In the genomic region with DNA sequence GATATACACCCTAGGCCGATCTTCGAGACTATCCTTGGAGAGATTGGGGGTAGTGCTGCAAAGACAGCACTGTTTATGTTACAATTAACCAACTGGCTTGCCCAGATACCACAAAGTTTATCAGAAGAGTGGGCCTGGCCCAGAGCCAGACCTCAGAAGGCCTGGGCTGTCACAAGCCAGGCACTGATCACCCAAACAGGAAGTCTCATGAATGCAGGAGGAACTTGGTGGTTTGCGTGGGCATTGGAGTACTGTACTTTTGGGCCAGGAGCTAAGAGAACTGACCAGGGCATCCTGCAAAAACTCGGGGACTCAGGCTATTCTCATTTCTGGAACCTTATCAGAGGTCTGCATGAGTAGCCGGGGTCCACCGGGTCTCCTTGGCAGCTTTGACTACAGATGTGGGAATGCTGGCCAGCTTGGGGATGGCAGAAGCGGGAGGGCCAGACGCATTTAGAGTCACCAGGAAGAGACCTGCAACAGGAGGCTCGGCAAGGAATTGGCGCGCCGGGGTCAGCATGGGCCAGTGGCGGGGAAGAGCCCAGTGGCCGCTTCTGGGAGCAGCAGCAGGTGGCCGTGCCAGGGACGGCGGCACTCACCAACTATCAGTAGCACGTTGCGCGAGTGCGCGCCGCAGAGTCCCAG, we compare ENCODE assay signal across 7 mouse cellular contexts. TPM values are rescaled to one million over a fixed set of nuclear protein-coding genes. Genes with fewer than 3 reads are reported as not detected.
DNase-seq lines count a peak whose midpoint lies in the region; ATAC-seq and TF ChIP-seq lines count a peak whose summit lies in the region.

No protein-coding gene starts in this region.

- 2% methylated on average over 23 of the region's 23 CpGs for WGBS in heart, embryonic 11.5 days (ENCODE audit: insufficient replicate concordance)
- WGBS in lung, postnatal 0 days: 2% methylated on average over 23 of the region's 23 CpGs
- WGBS in small intestine, adult 2 months: under 1% methylated on average over 23 of the region's 23 CpGs

- H3K36me3 ChIP-seq in ES-Bruce4 (ENCODE audit: control insufficient read depth, insufficient read depth, low read length, poor library complexity, severe bottlenecking): no peaks in the 10 kb centered on the region
- no peaks in the 10 kb centered on the region for H3K36me3 ChIP-seq in heart, embryonic 11.5 days (ENCODE audit: control insufficient read depth, insufficient read depth, low read length)
- no peaks in the 10 kb centered on the region for H3K36me3 ChIP-seq in lung, postnatal 0 days (ENCODE audit: insufficient read depth, low read length)
- H3K36me3 ChIP-seq in small intestine, adult 2 months (ENCODE audit: control insufficient read depth, insufficient read depth, low read length): peaks cover under 1% of the 10 kb centered on the region; the same call in 1 of the 2 replicates

- peak; percentile 81 for DNase-seq in CD4-positive helper T cell, adult 2 months (ENCODE audit: low read depth, low spot score)
- DNase-seq in kidney, adult 9 months: peak; percentile 52
- DNase-seq in lung, postnatal 0 days (ENCODE audit: low spot score): peak; percentile 64

- no peaks in the 10 kb centered on the region for H3K27me3 ChIP-seq in ES-Bruce4 (ENCODE audit: control insufficient read depth, insufficient read depth, low read length, poor library complexity, severe bottlenecking)
- no peaks in the 10 kb centered on the region for H3K27me3 ChIP-seq in heart, embryonic 11.5 days (ENCODE audit: control insufficient read depth, insufficient read depth, low read length)
- no peaks in the 10 kb centered on the region for H3K27me3 ChIP-seq in lung, postnatal 0 days (replicated peaks; ENCODE audit: insufficient read depth, low read length)
- no peaks in the 10 kb centered on the region for H3K27me3 ChIP-seq in small intestine, adult 2 months (ENCODE audit: control insufficient read depth, insufficient read depth, low read length)

- no peaks in the 10 kb centered on the region for H3K4me1 ChIP-seq in ES-Bruce4 (ENCODE audit: control insufficient read depth, insufficient read depth, low read length)
- H3K4me1 ChIP-seq in heart, embryonic 11.5 days (ENCODE audit: control insufficient read depth, insufficient read depth, low read length): peaks cover 14% of the 10 kb centered on the region
- H3K4me1 ChIP-seq in lung, postnatal 0 days (ENCODE audit: insufficient read depth, low read depth, low read length): peaks cover 7% of the 10 kb centered on the region; the same call in 1 of the 2 replicates
- peaks cover 5% of the 10 kb centered on the region; the same call in 1 of the 2 replicates for H3K4me1 ChIP-seq in small intestine, adult 2 months (ENCODE audit: control insufficient read depth, insufficient read depth, insufficient read length, low read length)

- H3K4me3 ChIP-seq in ES-Bruce4 (ENCODE audit: low read depth, low read length): peak overlapping the region; percentile 77
- H3K4me3 ChIP-seq in heart, embryonic 11.5 days (ENCODE audit: low read depth, low read length): peak overlapping the region; percentile 80
- H3K4me3 ChIP-seq in lung, postnatal 0 days (ENCODE audit: low read depth, low read length): peak overlapping the region; percentile 69
- H3K4me3 ChIP-seq in small intestine, adult 2 months (ENCODE audit: low read depth, low read length): peak overlapping the region; percentile 93

- peak; percentile 79 for ATAC-seq in common myeloid progenitor, adult 5-6 weeks (replicated peaks; ENCODE audit: low read depth, poor library complexity, severe bottlenecking)
- 0 out of 2 replicates have a peak, but pooled peaks have one; percentile 23 for ATAC-seq in heart, embryonic 11.5 days (replicated peaks; ENCODE audit: insufficient number of reproducible peaks, low FRiP score, low TSS enrichment)
- ATAC-seq in lung, postnatal 0 days: peak; percentile 63

- peak overlapping the region; percentile 89 for H3K4me2 ChIP-seq in heart, embryonic 11.5 days
- peak overlapping the region; percentile 79 for H3K4me2 ChIP-seq in lung, postnatal 0 days (replicated peaks; ENCODE audit: low read depth, low read length)

- TF ChIP-seq CTCF in ES-Bruce4 (IDR thresholded peaks at IDR 0.05; ENCODE audit: low read depth, low read length): no peak
- no peak for TF ChIP-seq CTCF in lung, postnatal 0 days (IDR thresholded peaks at IDR 0.05)
- no peak for TF ChIP-seq CTCF in small intestine, adult 2 months (IDR thresholded peaks at IDR 0.05; ENCODE audit: extremely low read depth, insufficient read length, insufficient replicate concordance, low read depth, low read length)

- H3K9ac ChIP-seq in ES-Bruce4 (ENCODE audit: low read depth, poor library complexity, severe bottlenecking): peak overlapping the region; percentile 63
- H3K9ac ChIP-seq in heart, embryonic 11.5 days (ENCODE audit: low read depth, low read length): peak overlapping the region; percentile 82
- peak overlapping the region; percentile 66 for H3K9ac ChIP-seq in lung, postnatal 0 days (replicated peaks; ENCODE audit: low read depth)

- H3K27ac ChIP-seq in ES-Bruce4 (ENCODE audit: insufficient read depth, low read length): no peak overlapping the region
- H3K27ac ChIP-seq in heart, embryonic 11.5 days (ENCODE audit: low read depth, low read length): peak overlapping the region; percentile 90
- peak overlapping the region; percentile 88 for H3K27ac ChIP-seq in lung, postnatal 0 days (ENCODE audit: low read length)
- peak overlapping the region; percentile 71 for H3K27ac ChIP-seq in small intestine, adult 2 months (ENCODE audit: insufficient read depth, low read depth, low read length)

- H3K9me3 ChIP-seq in ES-Bruce4 (replicated peaks; ENCODE audit: control insufficient read depth, insufficient read depth, low read length, poor library complexity, severe bottlenecking): no peaks in the 10 kb centered on the region
- H3K9me3 ChIP-seq in heart, embryonic 11.5 days (replicated peaks; ENCODE audit: control insufficient read depth, low read length): no peaks in the 10 kb centered on the region
- H3K9me3 ChIP-seq in lung, postnatal 0 days (ENCODE audit: low read length): no peaks in the 10 kb centered on the region

- no peak for TF ChIP-seq POLR2A in ES-Bruce4 (IDR thresholded peaks at IDR 0.05; ENCODE audit: insufficient read depth, low read length)
- 0 out of 2 replicates have a peak, but pooled peaks have one; percentile 3 for TF ChIP-seq POLR2A in small intestine, adult 2 months (IDR thresholded peaks at IDR 0.05; ENCODE audit: low read depth, low read length)

- TF ChIP-seq EP300 in ES-Bruce4 (IDR thresholded peaks at IDR 0.05; ENCODE audit: insufficient read depth, low read depth, low read length): no peak
- TF ChIP-seq EP300 in lung, postnatal 0 days (IDR thresholded peaks at IDR 0.05): peak; percentile 55

RNA-seq across cellular contexts. Expression of a gene that starts 0.4 kb away (rescaled TPM):
- 3.3 and 4.0 TPM in 2 replicates for polyA plus RNA-seq in ES-Bruce4 (2011; ENCODE audit: insufficient read depth, insufficient read length, low read depth, missing spikeins)
- 4.3 and 6.7 TPM in 2 replicates for total RNA-seq in common myeloid progenitor, adult 5-6 weeks (2017)
- 6.1 and 6.5 TPM in 2 replicates for polyA plus RNA-seq in heart, embryonic 11.5 days (2014; fragmentation: Nextera tagmentation; extraction: Ambion mirVana)
- polyA plus RNA-seq in lung, postnatal 0 days (2015; fragmentation: Nextera tagmentation; extraction: Ambion mirVana): 12.6 TPM in 2 replicates
- polyA plus RNA-seq in small intestine, adult 2 months (2012; rRNA removed): 12.6 and 19.2 TPM in 2 replicates

RNA-seq across cellular contexts. Expression of a gene that starts 0.4 kb away (rescaled TPM):
- 9.2 and 10.0 TPM in 2 replicates for polyA plus RNA-seq in ES-Bruce4 (2011; ENCODE audit: insufficient read depth, insufficient read length, low read depth, missing spikeins)
- 0.44 and 1.4 TPM in 2 replicates for total RNA-seq in common myeloid progenitor, adult 5-6 weeks (2017)
- polyA plus RNA-seq in heart, embryonic 11.5 days (2014; fragmentation: Nextera tagmentation; extraction: Ambion mirVana): 9.4 and 10.2 TPM in 2 replicates
- polyA plus RNA-seq in lung, postnatal 0 days (2015; fragmentation: Nextera tagmentation; extraction: Ambion mirVana): 11.6 and 12.0 TPM in 2 replicates
- 9.7 and 17.3 TPM in 2 replicates for polyA plus RNA-seq in small intestine, adult 2 months (2012; rRNA removed)

RNA-seq across cellular contexts. Expression of a gene that starts 38.0 kb away (rescaled TPM):
- polyA plus RNA-seq in ES-Bruce4 (2011; ENCODE audit: insufficient read depth, insufficient read length, low read depth, missing spikeins): 22.4 and 23.9 TPM in 2 replicates
- 74.5 and 78.2 TPM in 2 replicates for total RNA-seq in common myeloid progenitor, adult 5-6 weeks (2017)
- 10.4 and 11.0 TPM in 2 replicates for polyA plus RNA-seq in heart, embryonic 11.5 days (2014; fragmentation: Nextera tagmentation; extraction: Ambion mirVana)
- 8.2 and 9.7 TPM in 2 replicates for polyA plus RNA-seq in lung, postnatal 0 days (2015; fragmentation: Nextera tagmentation; extraction: Ambion mirVana)
- 11.9 and 34.7 TPM in 2 replicates for polyA plus RNA-seq in small intestine, adult 2 months (2012; rRNA removed)

RNA-seq across cellular contexts. Expression of a gene that starts 47.4 kb away (rescaled TPM):
- polyA plus RNA-seq in ES-Bruce4 (2011; ENCODE audit: insufficient read depth, insufficient read length, low read depth, missing spikeins): not detected in 2 replicates
- not detected in 2 replicates for total RNA-seq in common myeloid progenitor, adult 5-6 weeks (2017)
- 0.14 and 0.38 TPM in 2 replicates for polyA plus RNA-seq in heart, embryonic 11.5 days (2014; fragmentation: Nextera tagmentation; extraction: Ambion mirVana)
- polyA plus RNA-seq in lung, postnatal 0 days (2015; fragmentation: Nextera tagmentation; extraction: Ambion mirVana): 0.06 TPM in 1 of 2 replicates, not detected in the other
- 3.5 and 7.1 TPM in 2 replicates for polyA plus RNA-seq in small intestine, adult 2 months (2012; rRNA removed)

RNA-seq across cellular contexts. Expression of a gene that starts 55.0 kb away (rescaled TPM):
- 257 and 268 TPM in 2 replicates for polyA plus RNA-seq in ES-Bruce4 (2011; ENCODE audit: insufficient read depth, insufficient read length, low read depth, missing spikeins)
- 212 and 226 TPM in 2 replicates for total RNA-seq in common myeloid progenitor, adult 5-6 weeks (2017)
- polyA plus RNA-seq in heart, embryonic 11.5 days (2014; fragmentation: Nextera tagmentation; extraction: Ambion mirVana): 313 and 316 TPM in 2 replicates
- 187 and 207 TPM in 2 replicates for polyA plus RNA-seq in lung, postnatal 0 days (2015; fragmentation: Nextera tagmentation; extraction: Ambion mirVana)
- polyA plus RNA-seq in small intestine, adult 2 months (2012; rRNA removed): 27.7 and 56.5 TPM in 2 replicates

Comparison
In these comparisons a context has a peak if more than half of its experiments do, and no peak if none do; other contexts are left out.
1. ATAC-seq: peak in every context shown above with its lines; median percentile 79 in common myeloid progenitor, adult 5-6 weeks; 63 in lung, postnatal 0 days; 23 in heart, embryonic 11.5 days.